Mouse (Mus musculus) embryonic fibroblast, embryonic 13.5 days (primary cell): ENCODE measurements around the gene Tead1.

Source experiments
- CTCF ChIP-seq: IDR thresholded peaks from 2 replicates; pipeline ENCODE4 v1.5.1; 2011; ENCODE audit warnings: mild to moderate bottlenecking, control low read depth, low read length, moderate library complexity, borderline replicate concordance; ENCODE audit not compliant: insufficient read depth
- POLR2A ChIP-seq: IDR thresholded peaks from 2 replicates; pipeline ENCODE4 v1.6.1; 2011; ENCODE audit warnings: low read depth, mild to moderate bottlenecking, control low read depth, low read length, moderate library complexity

DNA sequence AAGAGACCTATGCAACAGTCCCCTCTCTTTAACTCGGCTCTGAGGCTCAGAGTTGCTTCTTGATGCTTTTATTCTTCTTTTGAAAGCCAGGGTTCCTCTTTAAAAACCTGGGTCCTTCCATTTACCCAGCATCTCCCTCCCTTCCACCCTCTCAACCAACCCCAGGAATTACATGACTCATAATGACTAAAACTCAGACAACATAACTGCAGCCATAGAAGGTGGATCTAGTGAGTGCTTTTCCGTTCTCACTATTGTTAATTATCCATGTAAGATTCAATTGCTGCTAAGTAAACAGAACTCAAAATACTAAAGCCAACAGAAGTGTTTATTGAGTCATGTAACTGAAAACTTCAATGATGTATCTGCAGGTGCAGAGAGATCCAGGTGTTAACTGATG, 33.4 kb upstream of the Tead1 start:
- no peak for TF ChIP-seq CTCF
- TF ChIP-seq POLR2A = no peak
